8 mouse cellular contexts compared by ENCODE assay signal in the genomic region with DNA sequence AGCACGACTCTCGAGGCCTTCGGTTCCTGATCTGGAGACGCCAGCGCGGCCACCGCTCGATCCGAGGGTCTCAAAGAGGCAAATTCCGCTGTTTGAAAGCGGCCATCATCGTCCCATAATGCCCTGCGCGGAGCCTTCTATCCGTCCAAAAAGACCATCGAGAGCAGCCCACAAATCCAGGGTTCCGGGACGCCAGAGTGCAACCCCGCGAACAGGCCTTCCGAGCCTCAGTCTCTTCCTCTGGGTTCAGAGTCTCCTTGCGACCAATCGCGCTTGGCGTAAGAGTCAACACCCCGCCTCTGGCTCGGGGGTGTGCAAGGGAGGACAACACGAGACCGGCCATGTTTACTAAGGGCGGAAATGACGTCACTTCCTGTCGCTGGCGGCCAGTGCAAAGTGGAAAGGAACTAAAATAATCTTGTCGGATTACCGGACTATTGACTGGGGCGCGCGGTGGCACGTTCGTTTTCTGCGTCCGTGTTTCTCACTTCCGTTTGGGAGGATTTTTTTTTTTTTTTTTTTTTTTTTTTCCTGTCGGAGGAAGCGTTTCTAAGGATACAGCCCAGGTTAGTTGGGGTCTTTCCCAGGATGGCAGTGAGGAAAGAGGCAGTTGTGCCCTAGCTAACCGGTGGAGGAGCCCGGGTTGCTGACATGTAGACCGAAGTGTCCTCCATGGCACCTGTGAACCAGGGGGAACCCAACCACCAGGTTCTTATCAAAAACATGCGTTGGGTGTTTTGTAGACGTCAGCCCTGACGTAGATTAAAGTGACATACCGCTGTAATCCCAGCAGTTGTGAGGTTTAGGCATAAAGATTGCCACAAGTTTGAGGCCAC. TPM values are rescaled to one million over a fixed set of nuclear protein-coding genes. Genes with fewer than 3 reads are reported as not detected.
A peak's percentile ranks its signal among the peaks of the same experiment; 100 is the strongest.
DNase-seq lines count a peak whose midpoint lies in the region; ATAC-seq and TF ChIP-seq lines count a peak whose summit lies in the region.

A gene (minus strand): TSS at position 364 of the 836 bp plus-strand sequence.
A gene (plus strand): TSS at position 395 of the 836 bp plus-strand sequence.

- peaks cover 39% of the 10 kb centered on the region for H3K36me3 ChIP-seq in forebrain, embryonic 10.5 days (replicated peaks)
- H3K36me3 ChIP-seq in heart, embryonic 15.5 days, result peaks cover 22% of the 10 kb centered on the region
- peaks cover 16% of the 10 kb centered on the region for H3K36me3 ChIP-seq in liver, embryonic 14.5 days (replicated peaks; ENCODE audit: control insufficient read depth, insufficient read depth, low read depth)
- no peaks in the 10 kb centered on the region for H3K36me3 ChIP-seq in neural tube, embryonic 11.5 days (ENCODE audit: control insufficient read depth, insufficient read depth, low read length)
- H3K36me3 ChIP-seq in stomach, postnatal 0 days (ENCODE audit: control insufficient read depth, insufficient read depth, low read length), result peaks cover 13% of the 10 kb centered on the region

- peak; percentile 50 for TF ChIP-seq EP300 in liver, embryonic 14.5 days (IDR thresholded peaks at IDR 0.05; ENCODE audit: low read depth)
- peak; percentile 80 for TF ChIP-seq EP300 in stomach, postnatal 0 days (optimal IDR thresholded peaks at IDR 0.05)

- no peak for TF ChIP-seq CTCF in liver, embryonic 14.5 days (IDR thresholded peaks at IDR 0.05; ENCODE audit: low read depth)
- TF ChIP-seq CTCF in stomach, postnatal 0 days (IDR thresholded peaks at IDR 0.05; ENCODE audit: low read depth), result 0 out of 2 replicates have a peak, but pooled peaks have one; percentile 1

- H3K27ac ChIP-seq in forebrain, embryonic 10.5 days, result peak within 1 kb of the TSS; percentile 94
- H3K27ac ChIP-seq in heart, embryonic 15.5 days, result peak within 1 kb of the TSS; percentile 91
- H3K27ac ChIP-seq in liver, embryonic 14.5 days, result peak within 1 kb of the TSS; percentile 93
- peak within 1 kb of the TSS; percentile 86 for H3K27ac ChIP-seq in neural tube, embryonic 11.5 days (ENCODE audit: low read depth, low read length)
- peak within 1 kb of the TSS; percentile 97 for H3K27ac ChIP-seq in stomach, postnatal 0 days (replicated peaks)

- WGBS in forebrain, embryonic 10.5 days, result under 1% methylated on average over 52 of the region's 52 CpGs
- WGBS in heart, embryonic 15.5 days, result under 1% methylated on average over 52 of the region's 52 CpGs
- under 1% methylated on average over 52 of the region's 52 CpGs for WGBS in liver, embryonic 14.5 days (ENCODE audit: insufficient replicate concordance)
- under 1% methylated on average over 52 of the region's 52 CpGs for WGBS in neural tube, embryonic 11.5 days
- under 1% methylated on average over 52 of the region's 52 CpGs for WGBS in stomach, postnatal 0 days

- H3K9me3 ChIP-seq in forebrain, embryonic 10.5 days, result no peaks in the 10 kb centered on the region
- H3K9me3 ChIP-seq in heart, embryonic 15.5 days (replicated peaks), result no peaks in the 10 kb centered on the region
- no peaks in the 10 kb centered on the region for H3K9me3 ChIP-seq in liver, embryonic 14.5 days (ENCODE audit: control insufficient read depth, low read length)
- no peaks in the 10 kb centered on the region for H3K9me3 ChIP-seq in neural tube, embryonic 11.5 days (ENCODE audit: control insufficient read depth, low read length)
- no peaks in the 10 kb centered on the region for H3K9me3 ChIP-seq in stomach, postnatal 0 days (ENCODE audit: control insufficient read depth, low read length)

- H3K27me3 ChIP-seq in forebrain, embryonic 10.5 days (ENCODE audit: poor library complexity, severe bottlenecking), result no peaks in the 10 kb centered on the region
- H3K27me3 ChIP-seq in heart, embryonic 15.5 days, result no peaks in the 10 kb centered on the region
- H3K27me3 ChIP-seq in liver, embryonic 14.5 days (ENCODE audit: control insufficient read depth, insufficient read depth, low read length), result no peaks in the 10 kb centered on the region
- no peaks in the 10 kb centered on the region for H3K27me3 ChIP-seq in neural tube, embryonic 11.5 days (ENCODE audit: control insufficient read depth, insufficient read depth, low read length)
- H3K27me3 ChIP-seq in stomach, postnatal 0 days (ENCODE audit: control insufficient read depth, insufficient read depth, low read length), result no peaks in the 10 kb centered on the region

- H3K9ac ChIP-seq in heart, embryonic 15.5 days, result peak within 1 kb of the TSS; percentile 86
- H3K9ac ChIP-seq in liver, embryonic 14.5 days (replicated peaks), result peak within 1 kb of the TSS; percentile 99
- H3K9ac ChIP-seq in neural tube, embryonic 11.5 days (ENCODE audit: low read length), result peak within 1 kb of the TSS; percentile 96
- peak within 1 kb of the TSS; percentile 96 for H3K9ac ChIP-seq in stomach, postnatal 0 days (ENCODE audit: low read length)

- peak within 1 kb of the TSS; percentile 93 for H3K4me3 ChIP-seq in forebrain, embryonic 10.5 days
- H3K4me3 ChIP-seq in heart, embryonic 15.5 days, result peak within 1 kb of the TSS; percentile 82
- peak within 1 kb of the TSS; percentile 96 to 98 for H3K4me3 ChIP-seq in liver, embryonic 14.5 days (ENCODE audit: insufficient read depth in 1 of 2, low read depth in 2 of 2, low read length in 2 of 2)
- peak within 1 kb of the TSS; percentile 94 for H3K4me3 ChIP-seq in neural tube, embryonic 11.5 days (ENCODE audit: low read depth, low read length)
- H3K4me3 ChIP-seq in stomach, postnatal 0 days (ENCODE audit: low read depth, low read length), result peak within 1 kb of the TSS; percentile 88

- H3K4me1 ChIP-seq in forebrain, embryonic 10.5 days, result peaks cover 25% of the 10 kb centered on the region
- peaks cover 13% of the 10 kb centered on the region for H3K4me1 ChIP-seq in heart, embryonic 15.5 days (replicated peaks)
- H3K4me1 ChIP-seq in liver, embryonic 14.5 days (replicated peaks; ENCODE audit: control insufficient read depth in 2 of 2, insufficient read depth in 2 of 2, low read length in 1 of 2), result peaks cover 16 to 17% of the 10 kb centered on the region in 2 experiments
- no peaks in the 10 kb centered on the region for H3K4me1 ChIP-seq in neural tube, embryonic 11.5 days (ENCODE audit: control insufficient read depth, insufficient read depth, low read length)
- H3K4me1 ChIP-seq in stomach, postnatal 0 days (replicated peaks; ENCODE audit: control insufficient read depth, insufficient read depth), result no peaks in the 10 kb centered on the region; the same call in 1 of the 2 replicates

- peak; percentile 100 for ATAC-seq in heart, embryonic 15.5 days (replicated peaks; ENCODE audit: insufficient number of reproducible peaks, insufficient read depth, low FRiP score, low read depth)
- peak; percentile 99 for ATAC-seq in liver, embryonic 14.5 days (ENCODE audit: insufficient read depth)
- peak; percentile 98 for ATAC-seq in neural tube, embryonic 11.5 days (ENCODE audit: insufficient read depth, low FRiP score, low TSS enrichment)
- ATAC-seq in stomach, postnatal 0 days (ENCODE audit: low FRiP score, low TSS enrichment), result peak; percentile 100

- peak; percentile 97 to 98 for DNase-seq in CD8-positive naive resting alpha-beta T cell, adult 2 months (ENCODE audit: low read depth in 2 of 2, low spot score in 2 of 2)
- DNase-seq in c-Kit-positive CD71-negative TER-119-negative erythroid progenitor cells, embryonic 14.5 days (ENCODE audit: low read depth), result peak; percentile 99
- DNase-seq in forebrain, embryonic 10.5 days (ENCODE audit: extremely low spot score, low spot score), result peak; percentile 97
- peak; percentile 99 to 100 for DNase-seq in kidney, postnatal 25 days
- DNase-seq in liver, embryonic 14.5 days (ENCODE audit: low read depth in 3 of 3, low spot score in 3 of 3), result peak; percentile 99
- DNase-seq in neural tube, embryonic 11.5 days (ENCODE audit: low spot score), result peak; percentile 97
- peak; percentile 98 for DNase-seq in stomach, postnatal 0 days (ENCODE audit: low spot score)

- H3K4me2 ChIP-seq in heart, embryonic 15.5 days, result peak within 1 kb of the TSS; percentile 83
- H3K4me2 ChIP-seq in liver, embryonic 14.5 days (ENCODE audit: low read depth), result peak within 1 kb of the TSS; percentile 95
- H3K4me2 ChIP-seq in neural tube, embryonic 11.5 days (ENCODE audit: low read depth), result peak within 1 kb of the TSS; percentile 83
- H3K4me2 ChIP-seq in stomach, postnatal 0 days (replicated peaks; ENCODE audit: low read depth), result peak within 1 kb of the TSS; percentile 78

RNA-seq across cellular contexts. Expression of the first gene that starts in this region (rescaled TPM):
- 37.2 and 38.9 TPM in 2 replicates for polyA plus RNA-seq in forebrain, embryonic 10.5 days (2016; fragmentation: Nextera tagmentation; extraction: Ambion mirVana)
- polyA plus RNA-seq in heart, embryonic 15.5 days (2015; fragmentation: Nextera tagmentation; extraction: Ambion mirVana), result 11.4 and 16.4 TPM in 2 replicates
- polyA plus RNA-seq in liver, embryonic 14.5 days (2012; rRNA removed), result 7.9 and 8.6 TPM in 2 replicates
- 8.2 TPM in 2 replicates for polyA plus RNA-seq in liver, embryonic 14.5 days (2014; fragmentation: Nextera tagmentation; extraction: Ambion mirVana)
- 25.0 and 27.1 TPM in 2 replicates for polyA plus RNA-seq in neural tube, embryonic 11.5 days (2014; fragmentation: Nextera tagmentation; extraction: Ambion mirVana)
- 7.0 and 7.2 TPM in 2 replicates for polyA plus RNA-seq in stomach, postnatal 0 days (2015; fragmentation: Nextera tagmentation; extraction: Ambion mirVana)

RNA-seq across cellular contexts. Expression of the second gene that starts in this region (rescaled TPM):
- polyA plus RNA-seq in forebrain, embryonic 10.5 days (2016; fragmentation: Nextera tagmentation; extraction: Ambion mirVana), result 25.7 and 27.4 TPM in 2 replicates
- polyA plus RNA-seq in heart, embryonic 15.5 days (2015; fragmentation: Nextera tagmentation; extraction: Ambion mirVana), result 16.8 and 17.9 TPM in 2 replicates
- polyA plus RNA-seq in liver, embryonic 14.5 days (2012; rRNA removed), result 2.2 TPM in 2 replicates
- 10.0 and 12.8 TPM in 2 replicates for polyA plus RNA-seq in liver, embryonic 14.5 days (2014; fragmentation: Nextera tagmentation; extraction: Ambion mirVana)
- 32.2 and 33.1 TPM in 2 replicates for polyA plus RNA-seq in neural tube, embryonic 11.5 days (2014; fragmentation: Nextera tagmentation; extraction: Ambion mirVana)
- 16.3 and 16.7 TPM in 2 replicates for polyA plus RNA-seq in stomach, postnatal 0 days (2015; fragmentation: Nextera tagmentation; extraction: Ambion mirVana)

Comparison
In these comparisons a context has a peak if more than half of its experiments do, and no peak if none do; other contexts are left out.
1. Peak in every context shown above with its lines: DNase-seq, ATAC-seq, H3K4me3 ChIP-seq and H3K27ac ChIP-seq.